Mouse (Mus musculus) small intestine, adult 2 months (tissue): Measurements from ENCODE around the gene Ccdc66. TPM values are rescaled to one million over a fixed set of nuclear protein-coding genes. Genes with fewer than 3 reads are reported as not detected.

ENCODE experiments used
- H3K27ac ChIP-seq: fragments of 200-500 bp; 2 replicates; pipeline ENCODE4 v1.5.1; 2012; ENCODE audit warnings: low read depth, low read length, control low read depth, inconsistent platforms; ENCODE audit not compliant: insufficient read depth
- H3K27me3 ChIP-seq: fragments of 200-500 bp; 2 replicates; pipeline ENCODE4 v1.6.1; 2012; ENCODE audit warnings: mild to moderate bottlenecking, moderate library complexity, low read length, inconsistent platforms; ENCODE audit not compliant: control insufficient read depth, insufficient read depth
- H3K36me3 ChIP-seq: fragments of 200-500 bp; 2 replicates; pipeline ENCODE4 v1.6.1; 2012; ENCODE audit warnings: mild to moderate bottlenecking, low read length, control low read depth, inconsistent platforms; ENCODE audit not compliant: control insufficient read depth, insufficient read depth
- H3K4me1 ChIP-seq: fragments of 200-500 bp; 2 replicates; pipeline ENCODE4 v1.6.1; 2012; ENCODE audit warnings: low read length, inconsistent platforms, mixed read lengths; ENCODE audit not compliant: control insufficient read depth, insufficient read depth, insufficient read length
- H3K4me3 ChIP-seq: fragments of 200-500 bp; 2 replicates; pipeline ENCODE4 v1.5.1; 2012; ENCODE audit warnings: low read depth, mild to moderate bottlenecking, control low read depth, inconsistent platforms, low read length, moderate library complexity
- CTCF ChIP-seq: fragments of 200-500 bp; IDR thresholded peaks from 2 replicates; pipeline ENCODE4 v1.5.1; 2012; ENCODE audit warnings: low read depth, mild to moderate bottlenecking, control low read depth, inconsistent platforms, low read length, moderate library complexity, mixed read lengths; ENCODE audit not compliant: insufficient replicate concordance, insufficient read length; ENCODE audit errors: extremely low read depth
- POLR2A ChIP-seq: fragments of 200-500 bp; IDR thresholded peaks from 2 replicates; pipeline ENCODE4 v1.6.1; 2012; ENCODE audit warnings: low read depth, mild to moderate bottlenecking, control low read depth, inconsistent platforms, low read length, moderate library complexity
- WGBS: fragments of 180-500 bp; shearing (Covaris S2); methylation state at CpG from one replicate; pipeline ENCODE4 v1.1.7; 2018; 5-methylcytosine and 5-hydroxymethylcytosine counted together
- polyA plus RNA-seq: library from polyadenylated mRNA; depleted of rRNA; stranded (reverse); fragments of >200 nt; gene quantifications from 2 replicates; pipeline ENCODE4 v1.2.3, GENCODE M21; 2012; rRNA removed

The Ccdc66 gene
- polyA plus RNA-seq, 1 experiment: 0.34 TPM

DNA sequence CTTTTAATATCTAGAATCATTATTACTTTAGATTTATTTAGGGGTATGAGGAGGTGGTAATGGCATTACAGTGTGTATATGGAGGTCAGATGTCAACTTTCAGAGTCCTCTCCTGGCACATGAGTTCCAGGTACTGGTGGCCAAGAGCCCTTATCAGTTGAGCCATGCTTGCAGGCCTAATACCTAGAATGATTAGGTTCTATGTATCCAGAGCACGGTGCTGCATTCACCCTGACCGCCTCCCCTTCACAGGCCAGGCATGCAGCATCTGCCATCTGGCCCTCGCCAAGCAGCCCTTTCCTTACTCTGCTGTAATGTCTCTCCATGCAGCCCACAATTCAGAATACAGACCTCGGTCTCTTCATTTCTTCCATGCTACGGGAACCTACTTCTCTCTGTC lies 16.9 kb downstream of the Ccdc66 start:
- Histone ChIP-seq H3K4me3 (no peak overlapping the region), H3K4me1 (no peaks in the 10 kb centered on the region), H3K27me3 (no peaks in the 10 kb centered on the region), H3K27ac (no peak overlapping the region), H3K36me3 (peaks cover 35% of the 10 kb centered on the region)
- TF ChIP-seq POLR2A (no peak), CTCF (no peak)
- WGBS: 87% methylated on average over 5 of the region's 5 CpGs

DNA sequence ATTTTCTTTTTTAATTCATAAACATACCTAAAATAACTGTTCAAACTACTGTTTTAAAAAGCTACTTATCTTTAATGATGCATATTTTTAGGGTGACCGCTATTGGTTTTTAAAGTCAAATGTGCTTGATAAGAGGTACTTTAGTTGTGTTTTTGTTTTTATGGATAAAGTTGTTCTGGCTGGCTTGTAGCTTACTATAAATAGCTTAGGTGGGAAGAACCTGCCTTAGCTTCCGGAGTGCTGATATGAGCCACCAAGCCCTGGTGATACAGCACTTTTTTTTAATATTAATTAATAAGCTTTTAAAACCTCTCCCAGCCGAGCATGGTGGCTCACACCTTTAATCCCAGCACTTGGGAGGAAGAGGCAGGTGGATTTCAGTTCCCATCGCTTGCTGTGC lies 61.3 kb downstream of the Ccdc66 start:
- Histone ChIP-seq H3K27ac (no peak overlapping the region), H3K4me1 (no peaks in the 10 kb centered on the region), H3K36me3 (peaks cover 37% of the 10 kb centered on the region), H3K27me3 (no peaks in the 10 kb centered on the region), H3K4me3 (no peak overlapping the region)
- no peak for TF ChIP-seq CTCF
- no peak for TF ChIP-seq POLR2A
- WGBS: 83% methylated on average over 4 of the region's 4 CpGs

DNA sequence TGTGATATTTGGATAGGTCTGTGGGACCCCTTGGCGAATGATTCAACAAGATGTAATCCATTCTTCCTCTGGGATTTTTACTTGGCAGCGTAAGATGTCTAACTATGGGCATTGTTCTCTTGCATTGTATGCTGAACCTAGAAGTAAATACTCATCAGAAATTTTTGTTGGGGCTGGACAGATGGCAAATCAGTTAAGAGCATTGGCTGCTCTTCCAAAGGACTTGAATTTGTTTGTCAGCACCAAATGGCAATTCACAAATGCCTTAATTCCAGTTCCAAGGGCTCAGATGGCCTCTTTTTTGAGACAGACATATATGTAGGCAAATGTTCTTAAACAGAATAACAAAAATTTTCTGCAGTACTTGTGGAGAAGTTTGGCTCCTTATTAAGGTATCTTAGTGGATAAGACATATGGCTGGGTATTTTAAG lies 63.4 kb downstream of the Ccdc66 start:
- WGBS: 91% methylated on average over 2 of the region's 2 CpGs
- H3K4me1 ChIP-seq: no peaks in the 10 kb centered on the region
- no peak overlapping the region for H3K27ac ChIP-seq
- no peak for TF ChIP-seq POLR2A
- no peak for TF ChIP-seq CTCF
- H3K27me3 ChIP-seq: no peaks in the 10 kb centered on the region
- no peak overlapping the region for H3K4me3 ChIP-seq
- H3K36me3 ChIP-seq: peaks cover 41% of the 10 kb centered on the region

DNA sequence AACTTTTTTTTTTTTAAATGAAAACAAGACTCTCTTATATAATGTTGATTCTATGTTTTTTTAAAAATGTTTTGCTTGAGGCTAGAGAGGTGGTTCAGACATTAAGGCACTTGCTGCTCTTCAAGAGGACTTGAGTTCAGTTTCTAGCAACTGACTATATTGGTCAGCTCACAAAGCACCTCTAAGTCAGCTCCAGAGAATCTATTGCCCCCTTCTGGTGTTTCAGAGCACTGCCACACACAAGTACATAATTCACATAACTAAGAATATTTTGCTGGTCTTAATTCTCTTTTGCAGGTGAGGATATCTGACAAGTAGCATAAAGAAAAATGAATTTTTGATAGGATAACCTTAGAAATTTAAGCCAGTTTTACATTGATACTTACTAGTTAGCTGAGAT lies 67.3 kb downstream of the Ccdc66 start:
- Histone ChIP-seq H3K27me3 (no peaks in the 10 kb centered on the region), H3K4me3 (no peak overlapping the region), H3K27ac (no peak overlapping the region), H3K4me1 (no peaks in the 10 kb centered on the region), H3K36me3 (peaks cover 27% of the 10 kb centered on the region)
- TF ChIP-seq POLR2A (no peak), CTCF (no peak)

DNA sequence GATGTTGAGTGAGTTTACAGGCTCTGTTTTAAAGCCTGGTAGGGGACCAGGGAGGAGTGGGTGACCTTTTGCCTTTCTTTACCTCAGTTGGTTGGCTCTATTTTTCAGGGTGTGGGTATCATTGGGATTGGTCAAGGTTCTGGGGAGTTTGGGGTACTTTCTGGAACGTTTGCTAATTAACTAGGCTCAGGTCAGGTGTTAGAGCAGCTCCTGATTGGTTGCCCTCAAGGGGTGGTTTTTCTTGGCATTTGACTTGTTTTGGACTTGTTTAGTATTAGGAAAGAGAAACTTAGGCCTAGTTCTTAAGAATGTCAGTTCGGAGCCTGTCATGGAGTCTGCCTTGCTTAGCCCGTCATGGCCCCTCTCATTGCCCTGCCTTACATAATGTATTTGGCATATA lies 71.4 kb downstream of the Ccdc66 start:
- TF ChIP-seq POLR2A: no peak
- no peak for TF ChIP-seq CTCF
- Histone ChIP-seq H3K27me3 (no peaks in the 10 kb centered on the region), H3K27ac (no peak overlapping the region), H3K4me3 (no peak overlapping the region), H3K4me1 (no peaks in the 10 kb centered on the region), H3K36me3 (peaks cover 13% of the 10 kb centered on the region)
- WGBS: 79% methylated on average over 3 of the region's 3 CpGs

DNA sequence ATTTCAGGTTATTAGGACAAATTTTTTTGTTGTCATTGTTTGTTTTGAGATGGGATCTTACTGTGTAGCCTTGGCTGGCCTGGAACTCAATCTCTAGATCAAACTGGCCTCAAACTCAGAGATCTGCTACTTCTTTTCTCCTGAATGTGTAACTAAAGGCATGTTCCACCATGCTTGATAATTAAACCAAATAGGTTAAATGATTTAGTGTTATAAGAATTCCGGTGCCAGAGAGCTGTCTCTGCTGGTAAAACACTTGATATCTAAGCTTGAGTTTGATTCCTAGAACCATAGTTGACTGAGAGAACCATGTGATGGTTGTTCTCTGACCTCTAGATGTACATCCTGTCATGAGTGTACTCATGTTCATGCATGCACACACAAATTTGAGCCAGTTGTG lies 72.1 kb downstream of the Ccdc66 start:
- H3K36me3 ChIP-seq: peaks cover 13% of the 10 kb centered on the region
- 96% methylated on average over 1 of the region's 1 CpGs for WGBS
- TF ChIP-seq POLR2A (no peak), CTCF (no peak)
- H3K4me1 ChIP-seq: no peaks in the 10 kb centered on the region
- H3K27me3 ChIP-seq: no peaks in the 10 kb centered on the region
- no peak overlapping the region for H3K27ac ChIP-seq
- H3K4me3 ChIP-seq: no peak overlapping the region

DNA sequence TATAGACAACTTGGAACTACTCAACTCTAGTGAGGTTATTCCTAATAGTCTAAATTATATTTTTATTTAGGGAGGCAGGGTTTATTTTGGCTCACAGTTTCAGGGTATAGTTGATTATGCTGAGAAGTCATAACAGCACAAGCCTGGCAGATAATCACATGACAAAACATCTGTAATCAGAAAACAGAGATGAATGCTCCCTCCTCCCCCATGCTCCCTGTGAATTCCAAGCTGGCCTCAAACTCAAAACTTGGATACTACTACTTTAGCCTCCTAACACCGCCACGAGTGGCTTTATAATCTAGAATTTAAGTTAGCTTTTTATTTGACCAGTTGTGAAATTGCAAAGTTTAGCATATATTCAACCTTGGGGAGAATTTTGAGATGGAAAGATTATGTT lies 76.2 kb downstream of the Ccdc66 start:
- WGBS: 92% methylated on average over 2 of the region's 2 CpGs

More for the DNA sequence above, 76.2 kb downstream of the Ccdc66 start:
- TF ChIP-seq CTCF (no peak), POLR2A (no peak)
- no peak overlapping the region for H3K4me3 ChIP-seq
- 0 out of 2 replicates have a peak, but pooled peaks cover 6% of the 10 kb centered on the region for H3K36me3 ChIP-seq
- H3K4me1 ChIP-seq: peaks cover 4% of the 10 kb centered on the region
- no peak overlapping the region for H3K27ac ChIP-seq
- H3K27me3 ChIP-seq: no peaks in the 10 kb centered on the region

Other genes with a start within 250 kb of the Ccdc66 start
- 1.2 and 1.8 TPM in 2 replicates for gene Fam208a, start 79.6 kb downstream of the Ccdc66 start, polyA plus RNA-seq
- 0.25 and 0.89 TPM in 2 replicates for gene Erc2, start 114.0 kb upstream of the Ccdc66 start, polyA plus RNA-seq